Mouse (Mus musculus) thymus, adult 2 months (tissue): ENCODE results near the gene Fam198a.

Experiments
- CTCF ChIP-seq: fragments of 200-500 bp; IDR thresholded peaks from 2 replicates; pipeline ENCODE4 v1.5.1; 2012; ENCODE audit warnings: mild to moderate bottlenecking, control low read depth, low read length, moderate library complexity, borderline replicate concordance; ENCODE audit not compliant: control insufficient read depth, poor library complexity, insufficient read depth; ENCODE audit errors: extremely low read depth
- POLR2A ChIP-seq: fragments of 200-500 bp; IDR thresholded peaks from 2 replicates; pipeline ENCODE4 v1.6.1; 2012; ENCODE audit warnings: mild to moderate bottlenecking, low read length, control low read depth, moderate library complexity; ENCODE audit not compliant: control insufficient read depth, poor library complexity, insufficient read depth; ENCODE audit errors: extremely low read depth

GRCm38 (mm10) chr9:121959966-121960635 lies 9.3 kb downstream of the Fam198a start:
- TF ChIP-seq CTCF (no peak), POLR2A (no peak)
